10 mouse cellular contexts compared by ENCODE assay signal in genomic region chr9:117039941-117040453, GRCm38 (mm10).
A peak's percentile ranks its signal among the peaks of the same experiment; 100 is the strongest.
DNase-seq lines count a peak whose midpoint lies in the region; ATAC-seq and TF ChIP-seq lines count a peak whose summit lies in the region.
"Had no signal": no experiment of that assay in that cellular context is flagged by ENCODE, and none has a peak within 500 bp of the region (broad histone marks: within the 10 kb centered on the region; RNA-seq: fewer than 3 reads in every experiment).

No protein-coding gene starts in this region.

- H3K4me3 ChIP-seq in liver, adult 2 months (ENCODE audit: insufficient read depth, low read depth, low read length) = no peak overlapping the region
- H3K4me3 ChIP-seq in liver, embryonic 12.5 days = no peak overlapping the region
- no peak overlapping the region for H3K4me3 ChIP-seq in bone marrow macrophage, adult 2 months (ENCODE audit: insufficient read depth, low read length)
- no peak overlapping the region for H3K4me3 ChIP-seq in heart, embryonic 12.5 days

- TF ChIP-seq POLR2A in liver, adult 2 months (IDR thresholded peaks at IDR 0.05; ENCODE audit: extremely low read depth, insufficient read depth, low read length) = no peak
- TF ChIP-seq POLR2A in bone marrow macrophage, adult 2 months (IDR thresholded peaks at IDR 0.05; ENCODE audit: borderline replicate concordance, low read depth, low read length) = no peak

- H3K79me2 ChIP-seq in liver, adult 2 months (ENCODE audit: control insufficient read depth, insufficient read depth, low read length) = no peaks in the 10 kb centered on the region

- no peaks in the 10 kb centered on the region for H3K27me3 ChIP-seq in liver, adult 2 months (ENCODE audit: control insufficient read depth, insufficient read depth, low read length)
- no peaks in the 10 kb centered on the region for H3K27me3 ChIP-seq in liver, embryonic 12.5 days (replicated peaks)
- H3K27me3 ChIP-seq in heart, embryonic 12.5 days (replicated peaks) = no peaks in the 10 kb centered on the region

- TF ChIP-seq CTCF in liver, adult 2 months (IDR thresholded peaks at IDR 0.05; ENCODE audit: low read depth, low read length) = no peak
- TF ChIP-seq CTCF in bone marrow macrophage, adult 2 months (IDR thresholded peaks at IDR 0.05; ENCODE audit: low read depth, low read length) = no peak

- WGBS in liver, adult 2 months = 46% methylated on average over 6 of the region's 6 CpGs
- WGBS in liver, embryonic 12.5 days (ENCODE audit: insufficient replicate concordance) = 42% methylated on average over 6 of the region's 6 CpGs
- WGBS in heart, embryonic 12.5 days = 23% methylated on average over 6 of the region's 6 CpGs

- no peaks in the 10 kb centered on the region for H3K4me1 ChIP-seq in liver, adult 2 months (ENCODE audit: control insufficient read depth, insufficient read depth, low read length)
- no peaks in the 10 kb centered on the region for H3K4me1 ChIP-seq in liver, embryonic 12.5 days
- H3K4me1 ChIP-seq in bone marrow macrophage, adult 2 months (ENCODE audit: control insufficient read depth, insufficient read depth, low read length) = peaks cover 9% of the 10 kb centered on the region
- H3K4me1 ChIP-seq in heart, embryonic 12.5 days (replicated peaks) = peaks cover 32% of the 10 kb centered on the region

- no peak overlapping the region for H3K4me2 ChIP-seq in liver, embryonic 12.5 days
- no peak overlapping the region for H3K4me2 ChIP-seq in heart, embryonic 12.5 days

- no peaks in the 10 kb centered on the region for H3K9me3 ChIP-seq in liver, embryonic 12.5 days (replicated peaks)
- no peaks in the 10 kb centered on the region for H3K9me3 ChIP-seq in heart, embryonic 12.5 days (replicated peaks)

- H3K36me3 ChIP-seq in liver, adult 2 months (ENCODE audit: control insufficient read depth, insufficient read depth, low read length) = no peaks in the 10 kb centered on the region
- H3K36me3 ChIP-seq in liver, embryonic 12.5 days = no peaks in the 10 kb centered on the region
- no peaks in the 10 kb centered on the region for H3K36me3 ChIP-seq in heart, embryonic 12.5 days
- H3K36me3 ChIP-seq: G1E had no signal

- no peak overlapping the region for H3K27ac ChIP-seq in liver, adult 2 months (replicated peaks; ENCODE audit: insufficient read depth, low read depth, low read length)
- no peak overlapping the region for H3K27ac ChIP-seq in liver, embryonic 12.5 days
- H3K27ac ChIP-seq in bone marrow macrophage, adult 2 months (ENCODE audit: insufficient read depth, low read depth, low read length) = peak overlapping the region; percentile 76
- H3K27ac ChIP-seq in heart, embryonic 12.5 days (ENCODE audit: poor library complexity, severe bottlenecking) = peak overlapping the region; percentile 71

- peak; percentile 11 for DNase-seq in liver, adult 2 months (ENCODE audit: extremely low read depth, low read depth, low spot score)
- peak; percentile 83 for DNase-seq in lung, postnatal 10 days
- DNase-seq in frontal cortex, adult 2 months (ENCODE audit: extremely low spot score in 1 of 2, low spot score in 1 of 2) = no peak
- no peak for DNase-seq in frontal cortex, postnatal 25 days (ENCODE audit: low spot score in 2 of 2)
- DNase-seq: cerebellum, adult 9-10 months had no signal

- ATAC-seq in liver, embryonic 12.5 days = no peak
- ATAC-seq in heart, embryonic 12.5 days (ENCODE audit: insufficient number of reproducible peaks, low FRiP score) = peak; percentile 67; the same call in 1 of the 2 replicates
- ATAC-seq in erythroid progenitor cell, adult 5-6 weeks (replicated peaks; ENCODE audit: low FRiP score, poor library complexity, severe bottlenecking) = no peak

- no peak overlapping the region for H3K9ac ChIP-seq in liver, adult 2 months (ENCODE audit: low read depth, low read length)
- no peak overlapping the region for H3K9ac ChIP-seq in liver, embryonic 12.5 days
- H3K9ac ChIP-seq in heart, embryonic 12.5 days = no peak overlapping the region

Comparison
In these comparisons a context has a peak if more than half of its experiments do, and no peak if none do; other contexts are left out.
1. DNase-seq: peak in liver, adult 2 months (single experiment) and lung, postnatal 10 days (single experiment); none in frontal cortex, adult 2 months (0 of 2) and frontal cortex, postnatal 25 days (0 of 2).
2. H3K27ac ChIP-seq: peak in bone marrow macrophage, adult 2 months (single experiment) and heart, embryonic 12.5 days (single experiment); none in liver, adult 2 months (single experiment) and liver, embryonic 12.5 days (single experiment).